Mouse (Mus musculus): ENCODE data around the gene Tmem186.

DNA sequence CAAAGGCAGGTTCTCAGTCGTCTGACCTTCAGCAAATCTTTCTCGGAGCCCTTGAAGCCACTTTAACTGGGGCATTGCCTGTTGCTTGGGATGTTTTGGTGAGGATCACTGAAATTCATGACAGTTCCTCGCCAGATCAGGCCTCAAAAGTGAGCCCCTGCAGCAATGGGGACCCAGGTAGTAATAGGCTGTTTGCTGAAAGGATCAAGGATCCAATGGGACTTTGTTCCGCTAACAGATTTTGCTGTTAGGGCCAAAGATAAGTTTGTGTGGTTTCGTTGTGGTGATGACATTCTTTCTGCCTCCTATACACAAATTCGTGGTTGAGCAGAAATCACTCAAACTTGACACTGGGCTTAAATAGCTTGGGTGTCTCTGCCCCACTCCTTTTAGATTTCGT lies 619 bp upstream of the Tmem186 start:
- TF ChIP-seq CTCF (IDR thresholded peaks at IDR 0.05; ENCODE audit: borderline replicate concordance, control insufficient read depth, extremely low read depth, insufficient read depth, low read length, poor library complexity): no peak
- no peak for TF ChIP-seq POLR2A (IDR thresholded peaks at IDR 0.05; ENCODE audit: control insufficient read depth, extremely low read depth, insufficient read depth, low read length, poor library complexity)
